Mouse (Mus musculus): ENCODE data around the gene Rps6ka5. TPM values are rescaled to one million over a fixed set of nuclear protein-coding genes. Genes with fewer than 3 reads are reported as not detected.

Gene Rps6ka5
- polyA plus RNA-seq, 1 experiment, result 2.1 TPM

GRCm38 (mm10) chr12:100725458-100725786, 1.4 kb downstream of the Rps6ka5 start:
- WGBS, result 4% methylated on average over 17 of the region's 17 CpGs
- H3K4me1 ChIP-seq (ENCODE audit: control insufficient read depth, insufficient read depth, insufficient read length), result peaks cover 9% of the 10 kb centered on the region; the same call in 1 of the 2 replicates
- H3K27me3 ChIP-seq (ENCODE audit: control insufficient read depth, insufficient read depth, low read length), result no peaks in the 10 kb centered on the region
- peak overlapping the region; percentile 52 for H3K4me3 ChIP-seq (ENCODE audit: extremely low read depth, insufficient read depth, insufficient read length)
- TF ChIP-seq POLR2A (IDR thresholded peaks at IDR 0.05; ENCODE audit: low read depth, low read length) (no peak), CTCF (IDR thresholded peaks at IDR 0.05; ENCODE audit: extremely low read depth, insufficient read depth, insufficient read length, insufficient replicate concordance) (no peak)
- H3K27ac ChIP-seq (ENCODE audit: insufficient read depth, low read length), result no peak overlapping the region
- no peak for DNase-seq (ENCODE audit: low read depth in 1 of 2, low spot score in 2 of 2)
- no peaks in the 10 kb centered on the region; the same call in 1 of the 2 replicates for H3K36me3 ChIP-seq (ENCODE audit: control insufficient read depth, insufficient read depth, low read length)

- TF ChIP-seq CTCF (IDR thresholded peaks at IDR 0.05; ENCODE audit: extremely low read depth, insufficient read depth, insufficient read length, insufficient replicate concordance) (peak; percentile 38; the same call in 1 of the 2 replicates), POLR2A (IDR thresholded peaks at IDR 0.05; ENCODE audit: low read depth, low read length) (peak; percentile 90)
- H3K4me1 ChIP-seq (ENCODE audit: control insufficient read depth, insufficient read depth, insufficient read length), result peaks cover 9% of the 10 kb centered on the region; the same call in 1 of the 2 replicates
Observed at GRCm38 (mm10) chr12:100724606-100725457, 2.0 kb downstream of the Rps6ka5 start.

GRCm38 (mm10) chr12:100724182-100724581, 2.6 kb downstream of the Rps6ka5 start:
- TF ChIP-seq POLR2A (IDR thresholded peaks at IDR 0.05; ENCODE audit: low read depth, low read length), result no peak
- TF ChIP-seq CTCF (IDR thresholded peaks at IDR 0.05; ENCODE audit: extremely low read depth, insufficient read depth, insufficient read length, insufficient replicate concordance), result no peak
- H3K27ac ChIP-seq (ENCODE audit: insufficient read depth, low read length), result 0 out of 2 replicates have a peak overlapping the region, but pooled peaks have one; percentile 1
- H3K27me3 ChIP-seq (ENCODE audit: control insufficient read depth, insufficient read depth, low read length), result no peaks in the 10 kb centered on the region
- peak overlapping the region; percentile 89 for H3K4me3 ChIP-seq (ENCODE audit: extremely low read depth, insufficient read depth, insufficient read length)
- no peak for DNase-seq (ENCODE audit: low read depth in 1 of 2, low spot score in 2 of 2)
- H3K36me3 ChIP-seq (ENCODE audit: control insufficient read depth, insufficient read depth, low read length), result no peaks in the 10 kb centered on the region; the same call in 1 of the 2 replicates
- H3K4me1 ChIP-seq (ENCODE audit: control insufficient read depth, insufficient read depth, insufficient read length), result peaks cover 5% of the 10 kb centered on the region; the same call in 1 of the 2 replicates
- WGBS, result under 1% methylated on average over 8 of the region's 8 CpGs

More at GRCm38 (mm10) chr12:100724606-100725457, 2.0 kb downstream of the Rps6ka5 start:
- WGBS, result under 1% methylated on average over 79 of the region's 85 CpGs
- Histone ChIP-seq H3K36me3 (ENCODE audit: control insufficient read depth, insufficient read depth, low read length) (no peaks in the 10 kb centered on the region; the same call in 1 of the 2 replicates), H3K27ac (ENCODE audit: insufficient read depth, low read length) (peak overlapping the region; percentile 94), H3K4me3 (ENCODE audit: extremely low read depth, insufficient read depth, insufficient read length) (peak overlapping the region; percentile 89), H3K27me3 (ENCODE audit: control insufficient read depth, insufficient read depth, low read length) (no peaks in the 10 kb centered on the region)
- DNase-seq (ENCODE audit: low read depth in 1 of 2, low spot score in 2 of 2), result peak; percentile 99

GRCm38 (mm10) chr12:100720801-100721200, 6.0 kb downstream of the Rps6ka5 start:
- TF ChIP-seq CTCF (IDR thresholded peaks at IDR 0.05; ENCODE audit: extremely low read depth, insufficient read depth, insufficient read length, insufficient replicate concordance) (no peak), POLR2A (IDR thresholded peaks at IDR 0.05; ENCODE audit: low read depth, low read length) (no peak)
- Histone ChIP-seq H3K27me3 (ENCODE audit: control insufficient read depth, insufficient read depth, low read length) (no peaks in the 10 kb centered on the region), H3K27ac (ENCODE audit: insufficient read depth, low read length) (no peak overlapping the region), H3K36me3 (ENCODE audit: control insufficient read depth, insufficient read depth, low read length) (no peaks in the 10 kb centered on the region; the same call in 1 of the 2 replicates), H3K4me3 (ENCODE audit: extremely low read depth, insufficient read depth, insufficient read length) (no peak overlapping the region), H3K4me1 (ENCODE audit: control insufficient read depth, insufficient read depth, insufficient read length) (peaks cover 3% of the 10 kb centered on the region; the same call in 1 of the 2 replicates)
- 91% methylated on average over 3 of the region's 3 CpGs for WGBS
- no peak for DNase-seq (ENCODE audit: low read depth in 1 of 2, low spot score in 2 of 2)

- Histone ChIP-seq H3K27me3 (ENCODE audit: control insufficient read depth, insufficient read depth, low read length) (no peaks in the 10 kb centered on the region), H3K4me3 (ENCODE audit: extremely low read depth, insufficient read depth, insufficient read length) (no peak overlapping the region), H3K27ac (ENCODE audit: insufficient read depth, low read length) (no peak overlapping the region), H3K4me1 (ENCODE audit: control insufficient read depth, insufficient read depth, insufficient read length) (no peaks in the 10 kb centered on the region; the same call in 1 of the 2 replicates), H3K36me3 (ENCODE audit: control insufficient read depth, insufficient read depth, low read length) (no peaks in the 10 kb centered on the region; the same call in 1 of the 2 replicates)
- TF ChIP-seq CTCF (IDR thresholded peaks at IDR 0.05; ENCODE audit: extremely low read depth, insufficient read depth, insufficient read length, insufficient replicate concordance) (no peak), POLR2A (IDR thresholded peaks at IDR 0.05; ENCODE audit: low read depth, low read length) (no peak)
- no peak for DNase-seq (ENCODE audit: low read depth in 1 of 2, low spot score in 2 of 2)
Observed at GRCm38 (mm10) chr12:100717446-100717845, 9.3 kb downstream of the Rps6ka5 start.

GRCm38 (mm10) chr12:100716969-100717368, 9.8 kb downstream of the Rps6ka5 start:
- Histone ChIP-seq H3K27ac (ENCODE audit: insufficient read depth, low read length) (no peak overlapping the region), H3K4me3 (ENCODE audit: extremely low read depth, insufficient read depth, insufficient read length) (no peak overlapping the region), H3K27me3 (ENCODE audit: control insufficient read depth, insufficient read depth, low read length) (no peaks in the 10 kb centered on the region), H3K36me3 (ENCODE audit: control insufficient read depth, insufficient read depth, low read length) (no peaks in the 10 kb centered on the region; the same call in 1 of the 2 replicates), H3K4me1 (ENCODE audit: control insufficient read depth, insufficient read depth, insufficient read length) (no peaks in the 10 kb centered on the region; the same call in 1 of the 2 replicates)
- DNase-seq (ENCODE audit: low read depth in 1 of 2, low spot score in 2 of 2), result no peak
- TF ChIP-seq POLR2A (IDR thresholded peaks at IDR 0.05; ENCODE audit: low read depth, low read length), result no peak
- TF ChIP-seq CTCF (IDR thresholded peaks at IDR 0.05; ENCODE audit: extremely low read depth, insufficient read depth, insufficient read length, insufficient replicate concordance), result no peak
- WGBS, result 42% methylated on average over 4 of the region's 4 CpGs
